Mouse (Mus musculus): ENCODE measurements around the gene Tnrc6c.

GRCm38 (mm10) chr11:117710815-117711294, 56.8 kb downstream of the Tnrc6c start:
- TF ChIP-seq CTCF (IDR thresholded peaks at IDR 0.05; ENCODE audit: extremely low read depth, insufficient read depth, insufficient read length, insufficient replicate concordance), result no peak
- TF ChIP-seq POLR2A (IDR thresholded peaks at IDR 0.05; ENCODE audit: low read depth, low read length), result no peak
